Mouse (Mus musculus): ENCODE measurements at regions not wholly inside any gene's neighbourhood (a gene's known extent, or its start where the extent isn't known, plus 50 kb on each side); places are given as distances from the start of the nearest gene placed in this dataset.
"Not testable (repeated sequence)": the region's sequence is repeated elsewhere in the genome, so short reads cannot be mapped to it uniquely, and the experiment has no call there.

GRCm38 (mm10) chr11:52460190-52460780 is 64.1 kb downstream of the 9530068E07Rik start:
- DNase-seq (ENCODE audit: low spot score) = no peak

- DNase-seq (ENCODE audit: low spot score) = not testable (repeated sequence)
These were observed 74.9 kb downstream of the 9530068E07Rik start for GRCm38 (mm10) chr11:52471128-52471527.

GRCm38 (mm10) chr11:52480111-52480510 is 83.9 kb downstream of the 9530068E07Rik start:
- not testable (repeated sequence) for DNase-seq (ENCODE audit: low spot score)

- DNase-seq (ENCODE audit: low spot score) = not testable (repeated sequence)
These were observed 84.5 kb downstream of the 9530068E07Rik start for GRCm38 (mm10) chr11:52480694-52481093.

GRCm38 (mm10) chr11:52483534-52483933 is 87.3 kb downstream of the 9530068E07Rik start:
- not testable (repeated sequence) for DNase-seq (ENCODE audit: low spot score)

- DNase-seq (ENCODE audit: low spot score) = peak; percentile 7
These were observed 92.3 kb downstream of the 9530068E07Rik start for GRCm38 (mm10) chr11:52488538-52488937.

- DNase-seq (ENCODE audit: low spot score) = no peak
These were observed 97.1 kb downstream of the 9530068E07Rik start for GRCm38 (mm10) chr11:52493336-52493735.

GRCm38 (mm10) chr11:52496908-52497307 is 100.7 kb downstream of the 9530068E07Rik start:
- DNase-seq (ENCODE audit: low spot score) = no peak

GRCm38 (mm10) chr11:52502759-52503365 is 106.6 kb downstream of the 9530068E07Rik start:
- DNase-seq (ENCODE audit: low spot score) = no peak

GRCm38 (mm10) chr11:52511831-52512297 is 115.6 kb downstream of the 9530068E07Rik start:
- DNase-seq (ENCODE audit: low spot score) = no peak

- no peak for DNase-seq (ENCODE audit: low spot score)
These were observed 121.1 kb downstream of the 9530068E07Rik start for GRCm38 (mm10) chr11:52517330-52517729.

GRCm38 (mm10) chr11:52519877-52520276 is 123.6 kb downstream of the 9530068E07Rik start:
- DNase-seq (ENCODE audit: low spot score) = no peak

- peak; percentile 35 for DNase-seq (ENCODE audit: low spot score)
These were observed 125.7 kb downstream of the 9530068E07Rik start for GRCm38 (mm10) chr11:52521879-52522278.

- no peak for DNase-seq (ENCODE audit: low spot score)
These were observed 126.2 kb downstream of the 9530068E07Rik start for GRCm38 (mm10) chr11:52522384-52522783.

GRCm38 (mm10) chr11:52523191-52523590 is 127.0 kb downstream of the 9530068E07Rik start:
- DNase-seq (ENCODE audit: low spot score) = no peak

- no peak for DNase-seq (ENCODE audit: low spot score)
These were observed 127.4 kb downstream of the 9530068E07Rik start for GRCm38 (mm10) chr11:52523671-52524070.

GRCm38 (mm10) chr11:52525446-52525845 is 129.2 kb downstream of the 9530068E07Rik start:
- DNase-seq (ENCODE audit: low spot score) = no peak

- DNase-seq (ENCODE audit: low spot score) = no peak
These were observed 130.1 kb downstream of the 9530068E07Rik start for GRCm38 (mm10) chr11:52526306-52526705.

- DNase-seq (ENCODE audit: low spot score) = no peak
These were observed 137.2 kb downstream of the 9530068E07Rik start for GRCm38 (mm10) chr11:52533379-52533778.

- no peak for DNase-seq (ENCODE audit: low spot score)
These were observed 138.4 kb downstream of the 9530068E07Rik start for GRCm38 (mm10) chr11:52534586-52534985.

- DNase-seq (ENCODE audit: low spot score) = no peak
These were observed 140.0 kb downstream of the 9530068E07Rik start for GRCm38 (mm10) chr11:52536211-52536610.

GRCm38 (mm10) chr11:52536841-52537240 is 140.6 kb downstream of the 9530068E07Rik start:
- DNase-seq (ENCODE audit: low spot score) = peak; percentile 80

GRCm38 (mm10) chr11:52537819-52538435 is 141.7 kb downstream of the 9530068E07Rik start:
- no peak for DNase-seq (ENCODE audit: low spot score)

All from left cerebral cortex, adult 11 months (tissue).